Mouse (Mus musculus): ENCODE data around the gene Sorbs1. TPM values are rescaled to one million over a fixed set of nuclear protein-coding genes. Genes with fewer than 3 reads are reported as not detected.

Sorbs1 gene
- polyA plus RNA-seq, 1 experiment, result 38.8 TPM

DNA sequence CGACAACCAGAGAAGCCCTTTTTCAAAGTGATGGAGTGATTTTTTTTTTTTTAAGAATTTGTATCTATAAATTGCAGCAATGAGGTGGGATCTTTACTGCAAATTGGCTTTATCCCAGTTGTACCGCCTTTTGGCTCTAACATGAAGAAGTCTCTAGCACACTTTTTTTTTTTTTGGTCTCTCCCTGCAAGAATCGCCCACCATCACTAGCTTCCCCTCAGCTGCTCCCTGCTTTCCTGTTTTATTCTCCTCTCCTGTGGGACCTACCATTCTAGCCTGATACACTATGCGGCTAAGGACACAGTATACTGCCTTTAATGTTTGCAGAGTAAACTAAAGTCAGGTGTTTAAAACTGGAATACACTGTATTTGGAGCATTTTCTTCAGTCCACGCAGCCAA, 43.8 kb downstream of the Sorbs1 start:
- Histone ChIP-seq H3K27me3 (ENCODE audit: control insufficient read depth, insufficient read depth, insufficient read length) (no peaks in the 10 kb centered on the region), H3K4me3 (no peak overlapping the region), H3K4me2 (ENCODE audit: low read depth) (no peak overlapping the region), H3K79me2 (ENCODE audit: control insufficient read depth, insufficient read depth) (peaks cover 19% of the 10 kb centered on the region), H3ac (ENCODE audit: control insufficient read depth, insufficient read length) (no peak overlapping the region), H3K36me3 (ENCODE audit: control insufficient read depth, insufficient read depth) (no peaks in the 10 kb centered on the region)
- no peak for TF ChIP-seq MAX (IDR thresholded peaks at IDR 0.05; ENCODE audit: low read depth)
- no peak for TF ChIP-seq SRF (IDR thresholded peaks at IDR 0.05; ENCODE audit: control insufficient read depth, insufficient read length, low read depth)

DNA sequence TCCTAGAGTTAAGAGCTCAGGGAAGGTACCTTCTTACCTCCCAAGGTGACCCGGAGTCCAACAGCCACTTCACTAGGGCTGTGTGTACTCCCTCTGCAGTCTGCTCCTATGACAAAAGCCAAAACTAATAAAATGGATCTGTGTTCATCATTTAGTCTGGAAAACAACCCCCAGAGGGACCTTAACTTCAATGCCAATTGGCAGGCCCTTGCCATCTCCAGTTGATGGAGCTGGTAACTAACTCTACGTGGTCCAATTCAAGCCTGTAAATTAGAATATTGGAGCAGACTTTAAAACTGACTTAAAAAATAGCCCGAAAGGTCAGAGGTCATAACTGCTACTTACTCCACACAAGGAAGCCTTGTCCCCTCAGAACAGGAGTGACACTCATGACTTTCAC, 45.3 kb downstream of the Sorbs1 start:
- no peak overlapping the region for H3K4me2 ChIP-seq (ENCODE audit: low read depth)
- no peaks in the 10 kb centered on the region for H3K27me3 ChIP-seq (ENCODE audit: control insufficient read depth, insufficient read depth, insufficient read length)
- peaks cover 28% of the 10 kb centered on the region for H3K79me2 ChIP-seq (ENCODE audit: control insufficient read depth, insufficient read depth)
- H3ac ChIP-seq (ENCODE audit: control insufficient read depth, insufficient read length), result no peak overlapping the region
- no peaks in the 10 kb centered on the region for H3K36me3 ChIP-seq (ENCODE audit: control insufficient read depth, insufficient read depth)
- H3K4me3 ChIP-seq, result no peak overlapping the region
- TF ChIP-seq CEBPB (IDR thresholded peaks at IDR 0.05; ENCODE audit: insufficient read depth, poor library complexity, severe bottlenecking) (no peak), E2F4 (IDR thresholded peaks at IDR 0.05; ENCODE audit: insufficient read depth) (no peak), REST (IDR thresholded peaks at IDR 0.05; ENCODE audit: insufficient read depth, insufficient read length) (no peak), TCF12 (IDR thresholded peaks at IDR 0.05; ENCODE audit: insufficient read depth, poor library complexity, severe bottlenecking) (no peak), USF1 (IDR thresholded peaks at IDR 0.05; ENCODE audit: low read depth) (no peak), SRF (IDR thresholded peaks at IDR 0.05; ENCODE audit: control insufficient read depth, insufficient read length, low read depth) (no peak), TCF3 (IDR thresholded peaks at IDR 0.05; ENCODE audit: insufficient read length, low read depth) (no peak), POLR2AphosphoS2 (IDR thresholded peaks at IDR 0.05; ENCODE audit: insufficient read length, low read depth) (no peak), MAX (IDR thresholded peaks at IDR 0.05; ENCODE audit: low read depth) (no peak), POLR2A (IDR thresholded peaks at IDR 0.05; ENCODE audit: insufficient read length, low read depth) (no peak)

DNA sequence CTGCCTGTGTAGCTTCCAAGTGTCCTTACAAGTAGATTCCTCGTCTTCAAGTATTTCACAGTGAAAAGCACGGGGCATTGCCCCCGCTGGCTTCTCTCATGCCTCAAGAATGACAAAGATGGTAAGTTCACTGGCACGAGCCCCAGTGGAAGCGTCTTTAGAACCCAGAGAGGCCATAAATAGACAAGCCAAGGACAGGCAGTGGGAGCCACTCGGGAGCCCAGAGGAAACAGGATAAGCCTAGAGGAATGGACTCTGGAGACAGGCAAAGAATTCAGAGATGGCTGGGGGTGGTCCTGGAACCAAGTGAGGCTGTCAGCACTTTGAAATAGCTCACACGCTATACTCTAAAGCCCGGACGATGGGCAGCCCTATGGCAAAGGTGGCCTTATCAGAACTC, 45.8 kb downstream of the Sorbs1 start:
- Histone ChIP-seq H3K27me3 (ENCODE audit: control insufficient read depth, insufficient read depth, insufficient read length) (no peaks in the 10 kb centered on the region), H3K4me3 (no peak overlapping the region), H3ac (ENCODE audit: control insufficient read depth, insufficient read length) (no peak overlapping the region), H3K36me3 (ENCODE audit: control insufficient read depth, insufficient read depth) (no peaks in the 10 kb centered on the region), H3K4me2 (ENCODE audit: low read depth) (no peak overlapping the region), H3K79me2 (ENCODE audit: control insufficient read depth, insufficient read depth) (peaks cover 29% of the 10 kb centered on the region)
- TF ChIP-seq SRF (IDR thresholded peaks at IDR 0.05; ENCODE audit: control insufficient read depth, insufficient read length, low read depth) (no peak), MYOD1 (IDR thresholded peaks at IDR 0.05; ENCODE audit: control insufficient read depth in 1 of 3, insufficient read length in 2 of 3, low read depth in 2 of 3) (no peak), POLR2A (IDR thresholded peaks at IDR 0.05; ENCODE audit: insufficient read length, low read depth) (no peak), MAX (IDR thresholded peaks at IDR 0.05; ENCODE audit: low read depth) (no peak), REST (IDR thresholded peaks at IDR 0.05; ENCODE audit: insufficient read depth, insufficient read length) (no peak), TCF12 (IDR thresholded peaks at IDR 0.05; ENCODE audit: insufficient read depth, poor library complexity, severe bottlenecking) (no peak), TCF3 (IDR thresholded peaks at IDR 0.05; ENCODE audit: insufficient read length, low read depth) (no peak), E2F4 (IDR thresholded peaks at IDR 0.05; ENCODE audit: insufficient read depth) (no peak), MYOG (IDR thresholded peaks at IDR 0.05; ENCODE audit: control insufficient read depth in 1 of 3, insufficient read depth in 1 of 3, insufficient read length in 2 of 3, low read depth in 2 of 3) (no peak), CEBPB (IDR thresholded peaks at IDR 0.05; ENCODE audit: insufficient read depth, poor library complexity, severe bottlenecking) (no peak), POLR2AphosphoS2 (IDR thresholded peaks at IDR 0.05; ENCODE audit: insufficient read length, low read depth) (no peak), USF1 (IDR thresholded peaks at IDR 0.05; ENCODE audit: low read depth) (no peak)

DNA sequence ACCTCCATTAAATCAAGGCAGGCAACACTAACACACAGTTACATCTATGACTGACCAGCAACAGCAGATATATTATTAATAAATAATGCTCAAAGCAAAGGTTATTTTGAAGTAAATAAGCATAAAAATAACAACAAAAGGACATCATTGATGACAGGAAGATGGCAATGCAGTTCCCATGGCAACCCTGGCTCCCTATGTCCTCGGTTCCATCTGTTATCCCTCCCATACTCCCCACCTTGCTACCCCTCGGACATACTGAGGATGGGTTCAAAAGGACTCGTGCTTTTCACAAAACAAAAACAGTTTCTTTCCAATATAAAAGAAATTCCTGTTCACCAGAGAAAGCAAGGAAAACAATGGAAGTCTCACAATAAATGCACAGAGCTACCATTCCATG, 48.2 kb downstream of the Sorbs1 start:
- H3K4me2 ChIP-seq (ENCODE audit: low read depth), result no peak overlapping the region
- peaks cover 25% of the 10 kb centered on the region for H3K79me2 ChIP-seq (ENCODE audit: control insufficient read depth, insufficient read depth)
- H3ac ChIP-seq (ENCODE audit: control insufficient read depth, insufficient read length), result no peak overlapping the region
- TF ChIP-seq MAX (IDR thresholded peaks at IDR 0.05; ENCODE audit: low read depth) (no peak), MYOD1 (IDR thresholded peaks at IDR 0.05; ENCODE audit: control insufficient read depth in 1 of 3, insufficient read length in 2 of 3, low read depth in 2 of 3) (no peak), REST (IDR thresholded peaks at IDR 0.05; ENCODE audit: insufficient read depth, insufficient read length) (no peak), TCF12 (IDR thresholded peaks at IDR 0.05; ENCODE audit: insufficient read depth, poor library complexity, severe bottlenecking) (no peak), POLR2A (IDR thresholded peaks at IDR 0.05; ENCODE audit: insufficient read length, low read depth) (no peak), USF1 (IDR thresholded peaks at IDR 0.05; ENCODE audit: low read depth) (no peak), CEBPB (IDR thresholded peaks at IDR 0.05; ENCODE audit: insufficient read depth, poor library complexity, severe bottlenecking) (no peak), E2F4 (IDR thresholded peaks at IDR 0.05; ENCODE audit: insufficient read depth) (no peak), SRF (IDR thresholded peaks at IDR 0.05; ENCODE audit: control insufficient read depth, insufficient read length, low read depth) (no peak), TCF3 (IDR thresholded peaks at IDR 0.05; ENCODE audit: insufficient read length, low read depth) (no peak), POLR2AphosphoS2 (IDR thresholded peaks at IDR 0.05; ENCODE audit: insufficient read length, low read depth) (no peak), MYOG (IDR thresholded peaks at IDR 0.05; ENCODE audit: control insufficient read depth in 1 of 3, insufficient read depth in 1 of 3, insufficient read length in 2 of 3, low read depth in 2 of 3) (no peak)
- no peaks in the 10 kb centered on the region for H3K36me3 ChIP-seq (ENCODE audit: control insufficient read depth, insufficient read depth)
- H3K27me3 ChIP-seq (ENCODE audit: control insufficient read depth, insufficient read depth, insufficient read length), result no peaks in the 10 kb centered on the region
- H3K4me3 ChIP-seq, result no peak overlapping the region

DNA sequence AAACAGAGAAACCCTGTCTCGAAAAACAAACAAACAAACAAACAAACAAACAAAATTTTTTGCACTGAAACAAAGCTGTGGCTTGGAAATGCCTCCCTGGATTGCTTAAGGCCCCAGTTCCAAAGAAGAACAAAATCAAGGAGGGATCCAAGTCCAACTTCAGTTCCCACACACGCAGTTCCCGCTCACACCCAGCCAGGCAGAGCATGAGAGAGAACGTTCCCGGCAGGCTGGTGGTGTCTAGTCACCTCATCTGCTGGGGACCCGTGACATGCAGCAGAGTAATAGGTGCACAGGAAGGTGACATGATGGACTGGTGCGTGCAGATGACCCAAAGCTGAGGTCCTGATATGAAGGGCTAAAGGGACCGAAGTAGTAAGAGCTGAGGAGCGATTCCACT, 49.2 kb downstream of the Sorbs1 start:
- no peak overlapping the region for H3K4me3 ChIP-seq
- no peaks in the 10 kb centered on the region for H3K36me3 ChIP-seq (ENCODE audit: control insufficient read depth, insufficient read depth)
- TF ChIP-seq TCF3 (IDR thresholded peaks at IDR 0.05; ENCODE audit: insufficient read length, low read depth) (no peak), MYOD1 (IDR thresholded peaks at IDR 0.05; ENCODE audit: control insufficient read depth in 1 of 3, insufficient read length in 2 of 3, low read depth in 2 of 3) (no peak), POLR2AphosphoS2 (IDR thresholded peaks at IDR 0.05; ENCODE audit: insufficient read length, low read depth) (no peak), MAX (IDR thresholded peaks at IDR 0.05; ENCODE audit: low read depth) (no peak), MYOG (IDR thresholded peaks at IDR 0.05; ENCODE audit: control insufficient read depth in 1 of 3, insufficient read depth in 1 of 3, insufficient read length in 2 of 3, low read depth in 2 of 3) (no peak)
- no peak overlapping the region for H3ac ChIP-seq (ENCODE audit: control insufficient read depth, insufficient read length)
- H3K79me2 ChIP-seq (ENCODE audit: control insufficient read depth, insufficient read depth), result peaks cover 15% of the 10 kb centered on the region
- no peaks in the 10 kb centered on the region for H3K27me3 ChIP-seq (ENCODE audit: control insufficient read depth, insufficient read depth, insufficient read length)
- no peak overlapping the region for H3K4me2 ChIP-seq (ENCODE audit: low read depth)

Measured in myocyte (in vitro differentiated cells).